Mouse (Mus musculus) gastrocnemius, adult 18-20 months (tissue): Measurements from ENCODE around the gene Rspo1. TPM values are rescaled to one million over a fixed set of nuclear protein-coding genes. Genes with fewer than 3 reads are reported as not detected.
"Not testable (repeated sequence)": the region's sequence is repeated elsewhere in the genome, so short reads cannot be mapped to it uniquely, and the experiment has no call there.

Experiments
- DNase-seq: peaks from one replicate; pipeline ENCODE4 v3.0.0; 2021; ENCODE audit warnings: low spot score
- long read RNA-seq, 2 experiments: library from polyadenylated mRNA; stranded (forward); transcript quantifications; one replicate each; pipeline ENCODE4 v2.0.0; 2021
- total RNA-seq, 2 experiments: library from RNA; stranded (reverse); gene quantifications; 2 replicates each; pipeline ENCODE4 v1.2.3; 2021

The Rspo1 gene
- total RNA-seq: under 1 TPM; 0.23 to 0.59 TPM
- long read RNA-seq, experiment 1, partial matches to known transcripts: 1 of 1 reads
- long read RNA-seq, experiment 1, other reads (novel, unspliced or antisense): 0 of 1 reads
- long read RNA-seq, experiment 2: 0 reads

GRCm38 (mm10) chr4:124985671-124986602, at the start of gene Rspo1:
Gene Rspo1, plus strand, starts transcription at chr4:124986430.
- no peak for DNase-seq

GRCm38 (mm10) chr4:124936613-124937471, 49.4 kb upstream of the Rspo1 start, which contains the start of gene 9930104L06Rik:
Gene 9930104L06Rik, plus strand, starts transcription at chr4:124937048.
- DNase-seq: peak; percentile 96

- DNase-seq: not testable (repeated sequence)
These were observed 47.0 kb upstream of the Rspo1 start, which contains the start of gene Cdca8 for GRCm38 (mm10) chr4:124939211-124939610. Gene Cdca8, minus strand, starts transcription at chr4:124939311.

- DNase-seq: peak; percentile 64
These were observed 43.2 kb upstream of the Rspo1 start for GRCm38 (mm10) chr4:124943022-124943421.

- DNase-seq: no peak
These were observed 42.4 kb upstream of the Rspo1 start for GRCm38 (mm10) chr4:124943781-124944180.

GRCm38 (mm10) chr4:124944961-124945360, 41.3 kb upstream of the Rspo1 start:
- no peak for DNase-seq

- no peak for DNase-seq
These were observed 36.7 kb upstream of the Rspo1 start for GRCm38 (mm10) chr4:124949488-124949887.

- no peak for DNase-seq
These were observed 35.8 kb upstream of the Rspo1 start for GRCm38 (mm10) chr4:124950181-124951035.

GRCm38 (mm10) chr4:124951036-124951433, 35.2 kb upstream of the Rspo1 start:
- no peak for DNase-seq

GRCm38 (mm10) chr4:124953546-124953945, 32.7 kb upstream of the Rspo1 start:
- no peak for DNase-seq

- no peak for DNase-seq
These were observed 28.9 kb upstream of the Rspo1 start for GRCm38 (mm10) chr4:124957284-124957683.

- no peak for DNase-seq
These were observed 27.2 kb upstream of the Rspo1 start for GRCm38 (mm10) chr4:124959062-124959461.

- DNase-seq: no peak
These were observed 25.3 kb upstream of the Rspo1 start for GRCm38 (mm10) chr4:124960940-124961339.

GRCm38 (mm10) chr4:124962576-124962975, 23.7 kb upstream of the Rspo1 start:
- no peak for DNase-seq

GRCm38 (mm10) chr4:124964912-124965599, 21.2 kb upstream of the Rspo1 start:
- no peak for DNase-seq

GRCm38 (mm10) chr4:124968711-124969110, 17.5 kb upstream of the Rspo1 start:
- no peak for DNase-seq

GRCm38 (mm10) chr4:124969219-124969848, 16.9 kb upstream of the Rspo1 start:
- DNase-seq: no peak

- no peak for DNase-seq
These were observed 16.0 kb upstream of the Rspo1 start for GRCm38 (mm10) chr4:124970194-124970593.

- DNase-seq: no peak
These were observed 15.6 kb upstream of the Rspo1 start for GRCm38 (mm10) chr4:124970677-124971076.

GRCm38 (mm10) chr4:124971094-124971493, 15.1 kb upstream of the Rspo1 start:
- DNase-seq: no peak
